Mouse (Mus musculus): ENCODE data around the gene Otub2. TPM values are rescaled to one million over a fixed set of nuclear protein-coding genes. Genes with fewer than 3 reads are reported as not detected.

Otub2 gene
- polyA plus RNA-seq, 1 experiment: 2.0 TPM

GRCm38 (mm10) chr12:103348506-103348905, 40.0 kb upstream of the Otub2 start:
- H3K27me3 ChIP-seq (ENCODE audit: control insufficient read depth, insufficient read depth, low read length): no peaks in the 10 kb centered on the region
- peak; percentile 87 for DNase-seq
- H3K36me3 ChIP-seq (ENCODE audit: control insufficient read depth, insufficient read depth, low read length): no peaks in the 10 kb centered on the region
- TF ChIP-seq CTCF (IDR thresholded peaks at IDR 0.05; ENCODE audit: borderline replicate concordance, control insufficient read depth, extremely low read depth, insufficient read depth, low read length, poor library complexity): no peak
- TF ChIP-seq POLR2A (IDR thresholded peaks at IDR 0.05; ENCODE audit: control insufficient read depth, extremely low read depth, insufficient read depth, low read length, poor library complexity): no peak
- H3K4me1 ChIP-seq (replicated peaks; ENCODE audit: control insufficient read depth, insufficient read depth, low read length): peaks cover 28% of the 10 kb centered on the region
- no peak overlapping the region for H3K27ac ChIP-seq (ENCODE audit: control insufficient read depth, insufficient read depth, low read length)
- no peak overlapping the region for H3K4me3 ChIP-seq (ENCODE audit: control insufficient read depth, insufficient read depth, low read length)
- WGBS: 4% methylated on average over 3 of the region's 3 CpGs

GRCm38 (mm10) chr12:103352735-103353134, 35.7 kb upstream of the Otub2 start:
- H3K27me3 ChIP-seq (ENCODE audit: control insufficient read depth, insufficient read depth, low read length): no peaks in the 10 kb centered on the region
- H3K4me3 ChIP-seq (ENCODE audit: control insufficient read depth, insufficient read depth, low read length): no peak overlapping the region
- no peak for TF ChIP-seq POLR2A (IDR thresholded peaks at IDR 0.05; ENCODE audit: control insufficient read depth, extremely low read depth, insufficient read depth, low read length, poor library complexity)
- no peak for TF ChIP-seq CTCF (IDR thresholded peaks at IDR 0.05; ENCODE audit: borderline replicate concordance, control insufficient read depth, extremely low read depth, insufficient read depth, low read length, poor library complexity)
- H3K27ac ChIP-seq (ENCODE audit: control insufficient read depth, insufficient read depth, low read length): no peak overlapping the region
- WGBS: 97% methylated on average over 6 of the region's 6 CpGs
- no peaks in the 10 kb centered on the region for H3K36me3 ChIP-seq (ENCODE audit: control insufficient read depth, insufficient read depth, low read length)
- no peak for DNase-seq
- H3K4me1 ChIP-seq (replicated peaks; ENCODE audit: control insufficient read depth, insufficient read depth, low read length): peaks cover 9% of the 10 kb centered on the region

GRCm38 (mm10) chr12:103353538-103353937, 34.9 kb upstream of the Otub2 start:
- WGBS: 26% methylated on average over 5 of the region's 5 CpGs
- H3K27ac ChIP-seq (ENCODE audit: control insufficient read depth, insufficient read depth, low read length): no peak overlapping the region
- TF ChIP-seq POLR2A (IDR thresholded peaks at IDR 0.05; ENCODE audit: control insufficient read depth, extremely low read depth, insufficient read depth, low read length, poor library complexity) (no peak), CTCF (IDR thresholded peaks at IDR 0.05; ENCODE audit: borderline replicate concordance, control insufficient read depth, extremely low read depth, insufficient read depth, low read length, poor library complexity) (peak; percentile 50; the same call in 1 of the 2 replicates)
- H3K36me3 ChIP-seq (ENCODE audit: control insufficient read depth, insufficient read depth, low read length): no peaks in the 10 kb centered on the region
- DNase-seq: peak; percentile 50
- no peak overlapping the region for H3K4me3 ChIP-seq (ENCODE audit: control insufficient read depth, insufficient read depth, low read length)
- no peaks in the 10 kb centered on the region for H3K27me3 ChIP-seq (ENCODE audit: control insufficient read depth, insufficient read depth, low read length)
- peaks cover 7% of the 10 kb centered on the region for H3K4me1 ChIP-seq (replicated peaks; ENCODE audit: control insufficient read depth, insufficient read depth, low read length)

GRCm38 (mm10) chr12:103355746-103356414, 32.6 kb upstream of the Otub2 start, which contains the start of gene Asb2:
Gene Asb2 (minus strand): TSS chr12:103356001.
- no peak for DNase-seq
- Histone ChIP-seq H3K27ac (ENCODE audit: control insufficient read depth, insufficient read depth, low read length) (no peak within 1 kb of the TSS), H3K4me3 (ENCODE audit: control insufficient read depth, insufficient read depth, low read length) (no peak within 1 kb of the TSS)

GRCm38 (mm10) chr12:103356415-103356748, 32.1 kb upstream of the Otub2 start:
- TF ChIP-seq POLR2A (IDR thresholded peaks at IDR 0.05; ENCODE audit: control insufficient read depth, extremely low read depth, insufficient read depth, low read length, poor library complexity): no peak
- no peak for TF ChIP-seq CTCF (IDR thresholded peaks at IDR 0.05; ENCODE audit: borderline replicate concordance, control insufficient read depth, extremely low read depth, insufficient read depth, low read length, poor library complexity)
- no peak for DNase-seq
- no peak overlapping the region for H3K27ac ChIP-seq (ENCODE audit: control insufficient read depth, insufficient read depth, low read length)
- no peaks in the 10 kb centered on the region for H3K27me3 ChIP-seq (ENCODE audit: control insufficient read depth, insufficient read depth, low read length)
- no peaks in the 10 kb centered on the region for H3K36me3 ChIP-seq (ENCODE audit: control insufficient read depth, insufficient read depth, low read length)
- WGBS: 95% methylated on average over 4 of the region's 4 CpGs
- H3K4me1 ChIP-seq (replicated peaks; ENCODE audit: control insufficient read depth, insufficient read depth, low read length): peaks cover 3% of the 10 kb centered on the region
- no peak overlapping the region for H3K4me3 ChIP-seq (ENCODE audit: control insufficient read depth, insufficient read depth, low read length)

More at GRCm38 (mm10) chr12:103355746-103356414, 32.6 kb upstream of the Otub2 start, which contains the start of gene Asb2:
- Histone ChIP-seq H3K4me1 (replicated peaks; ENCODE audit: control insufficient read depth, insufficient read depth, low read length) (peaks cover 3% of the 10 kb centered on the region), H3K36me3 (ENCODE audit: control insufficient read depth, insufficient read depth, low read length) (no peaks in the 10 kb centered on the region), H3K27me3 (ENCODE audit: control insufficient read depth, insufficient read depth, low read length) (no peaks in the 10 kb centered on the region)
- TF ChIP-seq CTCF (IDR thresholded peaks at IDR 0.05; ENCODE audit: borderline replicate concordance, control insufficient read depth, extremely low read depth, insufficient read depth, low read length, poor library complexity): no peak
- no peak for TF ChIP-seq POLR2A (IDR thresholded peaks at IDR 0.05; ENCODE audit: control insufficient read depth, extremely low read depth, insufficient read depth, low read length, poor library complexity)
- 77% methylated on average over 14 of the region's 14 CpGs for WGBS

GRCm38 (mm10) chr12:103358216-103358615, 30.3 kb upstream of the Otub2 start:
- no peak for TF ChIP-seq POLR2A (IDR thresholded peaks at IDR 0.05; ENCODE audit: control insufficient read depth, extremely low read depth, insufficient read depth, low read length, poor library complexity)
- no peak for TF ChIP-seq CTCF (IDR thresholded peaks at IDR 0.05; ENCODE audit: borderline replicate concordance, control insufficient read depth, extremely low read depth, insufficient read depth, low read length, poor library complexity)
- H3K4me1 ChIP-seq (replicated peaks; ENCODE audit: control insufficient read depth, insufficient read depth, low read length): peaks cover 3% of the 10 kb centered on the region
- no peaks in the 10 kb centered on the region for H3K36me3 ChIP-seq (ENCODE audit: control insufficient read depth, insufficient read depth, low read length)
- no peak for DNase-seq
- H3K27me3 ChIP-seq (ENCODE audit: control insufficient read depth, insufficient read depth, low read length): no peaks in the 10 kb centered on the region
- H3K4me3 ChIP-seq (ENCODE audit: control insufficient read depth, insufficient read depth, low read length): no peak overlapping the region
- H3K27ac ChIP-seq (ENCODE audit: control insufficient read depth, insufficient read depth, low read length): no peak overlapping the region
- 90% methylated on average over 8 of the region's 8 CpGs for WGBS
